Mouse (Mus musculus) neural tube, embryonic 10.5 days (tissue): ENCODE data around the gene Tsn.

Experiments
- DNase-seq: peaks from one replicate; pipeline ENCODE4 v3.0.0-alpha.2; 2017; ENCODE audit warnings: low spot score; ENCODE audit errors: extremely low spot score

Gene Tsn

DNA sequence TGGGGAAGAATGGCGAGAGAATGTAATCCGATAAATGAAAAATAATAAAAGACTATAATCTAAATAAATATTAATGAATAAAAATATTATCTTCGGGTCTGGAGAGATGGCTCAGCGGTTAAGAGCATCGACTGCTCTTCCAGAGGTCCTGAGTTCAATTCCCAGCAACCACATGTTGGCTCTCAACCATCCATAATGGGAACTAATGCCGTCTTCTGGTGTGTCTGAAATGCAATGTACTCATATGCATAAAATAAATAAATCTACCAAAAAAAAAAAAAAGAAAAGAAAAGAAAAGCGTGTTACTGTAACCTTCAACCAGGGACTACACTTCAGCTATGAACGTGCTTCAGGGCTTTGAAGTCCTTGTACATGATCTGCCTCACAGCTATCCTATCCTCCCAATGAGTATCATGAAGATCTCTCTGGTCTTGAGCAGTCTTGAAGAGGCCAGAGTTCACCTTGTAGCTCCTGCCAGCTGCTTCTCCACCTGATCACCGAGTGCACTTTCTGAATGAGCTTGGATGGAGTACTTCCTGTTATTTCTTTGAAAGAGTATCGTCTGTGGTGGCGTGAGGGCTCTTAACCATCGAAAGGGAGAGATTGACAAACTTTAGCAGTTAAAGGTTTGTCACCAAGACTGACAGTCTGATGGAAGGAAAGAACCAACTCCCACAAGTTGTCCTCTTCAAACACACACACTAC, at the start of gene Tsn:
TSS of gene Tsn (minus strand) at position 118 of the 705 bp plus-strand sequence.
- DNase-seq, result peak; percentile 16

GRCm38 (mm10) chr1:118359071-118359761, 47.7 kb upstream of the Tsn start:
- DNase-seq, result no peak

DNA sequence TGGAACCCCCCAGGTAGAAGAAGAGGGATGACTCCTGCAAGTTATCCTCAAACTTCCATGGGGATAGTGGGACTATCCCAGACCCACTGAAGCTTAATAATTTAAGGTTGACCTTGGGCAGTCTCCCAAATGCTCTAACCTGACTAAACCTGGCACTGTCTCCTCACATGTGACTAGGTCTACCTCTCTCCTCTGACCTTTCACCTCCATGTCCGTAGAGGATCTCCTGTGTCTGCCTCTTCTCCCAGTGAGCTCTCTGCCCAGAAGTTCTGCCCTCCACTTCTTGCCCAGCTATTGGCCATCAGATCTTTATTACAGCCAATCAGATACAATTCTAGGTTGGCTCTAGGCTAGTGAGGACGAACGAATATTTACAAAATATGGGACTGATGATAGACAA, 38.4 kb upstream of the Tsn start:
- no peak for DNase-seq

GRCm38 (mm10) chr1:118343649-118344435, 32.3 kb upstream of the Tsn start:
- DNase-seq, result peak; percentile 15

DNA sequence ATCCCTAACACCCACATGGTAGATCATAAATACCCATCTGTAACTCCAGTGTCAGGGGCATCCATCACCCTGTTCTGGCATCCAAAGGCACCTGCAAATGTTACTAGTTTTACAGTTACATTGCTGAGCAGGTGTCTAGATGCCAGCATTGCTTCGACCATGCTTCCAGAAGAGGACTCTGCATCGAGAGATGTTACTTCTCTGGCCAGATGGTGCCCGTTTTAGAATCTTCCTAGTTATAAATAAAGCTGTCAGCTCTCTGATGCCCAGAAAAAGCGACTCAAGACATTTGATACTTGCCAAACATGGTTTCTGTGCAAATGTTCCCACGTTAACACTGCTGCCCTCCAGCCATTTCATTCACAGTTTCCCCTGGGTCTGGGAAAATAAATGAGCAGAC, 26.4 kb upstream of the Tsn start:
- no peak for DNase-seq

- DNase-seq, result no peak
These were observed 24.3 kb upstream of the Tsn start for GRCm38 (mm10) chr1:118335847-118336246.

DNA sequence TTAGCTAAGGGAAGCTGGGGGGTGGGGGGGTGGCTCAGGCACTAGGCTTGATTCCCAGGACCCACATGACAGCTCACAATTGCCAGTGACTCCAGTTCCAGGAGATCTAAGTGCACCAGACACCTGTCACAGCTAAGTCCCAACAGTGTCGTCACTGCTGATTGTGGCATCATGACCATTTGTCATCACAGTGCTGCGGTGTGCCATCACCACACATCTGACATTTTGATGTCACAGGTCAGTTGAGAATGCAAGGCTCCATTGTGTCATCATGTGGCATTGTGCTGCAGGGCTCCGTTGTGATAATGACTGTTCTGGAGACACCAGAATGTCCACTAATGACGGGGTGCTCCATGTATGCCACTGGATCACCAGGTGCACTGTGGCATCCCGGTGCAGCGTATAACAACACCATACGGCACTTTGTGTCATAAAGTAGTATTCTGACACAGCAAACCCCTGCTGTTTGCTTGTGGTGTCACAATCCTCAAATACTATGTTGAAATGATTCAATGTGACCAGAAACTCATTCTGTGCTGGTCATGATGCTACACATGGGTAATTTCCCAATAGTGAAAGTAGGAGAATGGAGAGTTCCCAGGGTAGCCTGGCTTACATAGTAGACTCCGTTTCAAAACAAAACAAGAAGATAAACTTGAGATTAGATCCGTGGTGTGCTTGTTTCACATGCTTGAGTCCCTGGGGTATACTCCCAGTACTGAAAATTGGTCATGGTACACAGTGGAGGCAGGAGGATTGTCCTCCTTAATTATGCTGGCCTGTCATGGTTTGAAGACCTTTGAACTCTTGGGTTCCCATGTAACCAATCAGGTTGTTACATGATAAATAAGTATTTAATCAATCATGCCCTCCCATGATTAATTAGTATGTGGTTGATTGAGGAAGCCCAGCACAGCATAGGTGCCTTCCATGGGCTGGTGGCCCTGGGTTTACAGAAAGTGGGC, 23.5 kb upstream of the Tsn start:
- DNase-seq, result no peak

GRCm38 (mm10) chr1:118321661-118322201, 10.2 kb upstream of the Tsn start, which contains the start of gene Nifk:
Gene Nifk (plus strand): TSS chr1:118321839.
- peak; percentile 95 for DNase-seq

DNA sequence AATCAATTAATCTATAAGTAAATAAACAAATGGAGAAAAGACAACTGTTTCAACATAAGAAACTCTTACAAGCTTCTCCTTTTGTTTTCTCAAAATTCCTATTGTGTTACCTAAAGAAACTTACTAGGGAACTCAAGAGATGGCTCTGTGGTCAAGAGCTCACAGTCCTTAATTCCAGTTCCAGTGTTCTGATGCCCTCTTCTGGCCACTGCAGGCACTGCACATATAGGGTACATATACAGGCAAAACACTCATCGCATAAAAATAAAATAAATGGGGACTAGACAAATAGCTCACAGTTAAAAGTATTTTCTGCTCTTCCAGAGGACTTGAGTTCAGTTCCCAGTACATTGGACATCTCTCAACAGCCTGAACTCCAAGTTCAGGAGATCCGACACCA, 9.2 kb upstream of the Tsn start:
- no peak for DNase-seq

DNA sequence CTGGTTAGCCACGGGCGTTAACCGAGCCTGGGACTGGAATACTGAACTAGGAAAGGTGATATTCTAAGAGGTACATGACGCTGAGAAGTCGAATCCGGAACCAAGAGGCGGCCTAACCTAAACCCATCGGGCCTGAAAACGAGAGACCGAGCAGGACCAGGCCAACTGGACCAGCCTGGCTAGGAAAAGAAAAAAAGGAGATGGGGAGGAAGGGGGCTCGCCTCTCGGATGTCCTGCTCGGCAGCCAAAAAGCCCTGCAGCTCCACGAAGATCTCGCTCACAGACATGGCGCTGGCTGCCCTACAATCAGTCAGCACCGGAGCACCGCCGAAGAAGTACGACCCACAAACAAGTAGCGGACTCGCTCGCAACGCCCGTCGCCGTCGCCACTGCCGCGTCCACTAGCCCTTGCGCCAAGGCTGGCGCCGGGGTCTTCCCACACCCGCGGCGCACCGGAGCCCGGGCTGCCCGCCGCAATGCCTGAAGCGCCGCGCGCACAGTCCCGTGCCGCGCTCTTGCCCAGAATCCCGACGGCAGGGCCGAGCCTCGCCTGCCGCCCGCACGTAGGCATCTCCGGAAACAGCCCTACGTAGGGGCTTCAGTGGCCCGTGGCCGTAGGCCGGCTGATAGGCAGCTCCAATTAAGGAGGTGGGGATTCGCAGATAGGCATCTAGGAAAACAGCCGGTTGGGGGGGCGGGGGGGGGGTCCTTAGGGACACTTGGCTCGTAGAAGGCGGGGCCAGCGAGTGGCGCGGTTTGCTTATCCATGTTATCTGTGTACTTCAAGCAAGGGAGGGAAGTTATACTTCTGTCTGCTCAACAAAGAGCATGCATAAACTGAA, 538 bp downstream of the Tsn start:
- peak; percentile 92 for DNase-seq

DNA sequence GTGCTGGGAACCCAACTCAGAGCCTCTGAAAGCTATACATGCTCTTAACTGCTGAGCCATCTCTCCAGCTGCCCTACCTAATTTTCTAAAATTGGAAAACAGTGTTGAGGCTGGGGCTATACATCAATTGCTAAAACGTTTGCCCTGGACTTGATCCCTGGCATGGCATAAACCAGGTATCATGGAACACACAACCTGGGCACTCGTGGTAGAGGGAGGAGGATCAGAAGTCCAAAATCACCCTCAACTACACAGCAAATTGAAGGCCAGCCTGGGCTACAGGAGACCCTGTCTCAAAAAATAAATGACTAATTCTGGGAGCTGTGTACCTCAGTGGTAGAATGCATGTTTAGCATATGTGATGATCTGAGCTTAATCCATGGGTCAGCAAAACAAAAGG, 13.8 kb downstream of the Tsn start:
- DNase-seq, result no peak

DNA sequence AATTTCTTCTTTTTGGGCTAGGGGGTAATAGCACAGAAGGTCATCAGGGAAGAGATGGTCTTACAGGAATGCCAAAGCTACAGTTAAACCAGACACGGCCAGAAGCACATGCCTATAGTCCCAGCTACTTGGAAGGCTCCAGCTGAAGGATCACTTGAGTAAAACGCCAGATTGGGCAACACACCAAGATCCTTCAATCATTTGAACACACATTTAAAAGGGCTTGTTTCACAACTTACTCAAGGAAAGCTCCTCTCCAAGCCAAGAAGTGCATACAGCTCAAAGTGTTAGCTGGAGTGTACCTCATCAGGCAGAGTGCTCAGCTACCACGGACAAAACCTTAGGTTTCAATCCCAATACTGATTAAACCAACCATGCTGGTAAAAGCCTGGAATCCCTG, 14.9 kb downstream of the Tsn start:
- DNase-seq, result no peak

GRCm38 (mm10) chr1:118294826-118295225, 16.7 kb downstream of the Tsn start:
- DNase-seq, result no peak

DNA sequence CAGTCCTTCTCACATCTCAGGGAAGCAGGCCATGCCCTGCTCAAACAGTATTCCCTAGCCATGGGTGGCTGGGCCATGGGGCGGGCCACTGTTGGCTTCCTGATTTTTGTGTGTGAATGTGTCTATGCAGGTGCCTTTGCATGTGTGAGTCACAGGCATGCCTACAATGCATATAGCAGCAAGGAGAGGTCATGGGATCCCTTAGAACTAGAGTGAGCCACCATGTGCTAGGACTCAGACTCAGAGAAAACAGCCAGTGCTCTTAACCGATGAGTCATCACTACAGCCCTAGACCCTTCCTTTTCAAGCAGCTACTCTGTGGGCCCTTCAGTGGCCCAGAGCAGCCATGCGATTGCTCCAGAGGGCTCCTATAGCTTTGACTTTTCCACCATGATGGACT, 17.3 kb downstream of the Tsn start:
- DNase-seq, result peak; percentile 10

- peak; percentile 1 for DNase-seq
These were observed 19.2 kb downstream of the Tsn start for GRCm38 (mm10) chr1:118292291-118292690.

GRCm38 (mm10) chr1:118275139-118275538, 36.4 kb downstream of the Tsn start:
- DNase-seq, result no peak

DNA sequence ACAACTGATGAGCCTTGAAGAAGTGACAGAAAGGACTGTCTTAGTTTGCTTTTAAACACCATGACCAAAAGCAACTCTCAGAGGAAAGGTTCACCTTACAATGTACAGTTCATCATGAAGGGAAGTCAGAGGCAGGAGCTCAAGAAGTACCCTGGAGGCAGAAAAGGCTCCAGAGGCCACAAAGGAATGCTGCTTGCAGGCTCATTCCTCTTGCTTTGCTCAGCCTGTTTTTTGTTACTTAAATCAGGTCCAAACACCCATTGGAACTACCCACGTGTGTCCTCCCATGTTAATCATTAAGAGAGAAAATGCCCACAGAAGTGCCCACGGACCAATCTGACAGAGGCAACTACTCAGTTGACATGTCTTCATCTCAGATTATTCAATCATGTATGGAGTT, 59.6 kb downstream of the Tsn start:
- DNase-seq, result no peak
